Mouse (Mus musculus) left cerebral cortex, adult 2 months (tissue): ENCODE measurements around the gene Cenpv. TPM values are rescaled to one million over a fixed set of nuclear protein-coding genes. Genes with fewer than 3 reads are reported as not detected.

Experiments used
- DNase-seq, 2 experiments: peaks; one replicate each; pipeline ENCODE4 v3.0.0; 2021 to 2022; ENCODE audit warnings: low spot score in 2 of 2, mixed read lengths in 1 of 2; ENCODE audit errors: extremely low spot score in 1 of 2
- H3K27ac ChIP-seq: fragments of 200-600 bp; 2 replicates; pipeline ENCODE4 v1.8.1; 2022
- H3K4me3 ChIP-seq: fragments of 200-600 bp; 2 replicates; pipeline ENCODE4 v1.8.1; 2022
- CTCF ChIP-seq: fragments of 200-600 bp; IDR thresholded peaks from 2 replicates; pipeline ENCODE4 v1.8.1; 2022; ENCODE audit warnings: antibody characterized with exemption, mild to moderate bottlenecking, moderate library complexity
- intact Hi-C: fragments of 180-260 bp; cut with DNase I; formaldehyde crosslinking; loops from one replicate; pipeline ENCODE4 v1.15.1; 2025
- total RNA-seq, 2 experiments: library from RNA; stranded (reverse); gene quantifications; 2 replicates each; pipeline ENCODE4 v1.2.3; 2021

Gene Cenpv
- total RNA-seq, 2 experiments from 2014 or later: 34.6 to 41.0 TPM

- Histone ChIP-seq H3K27ac (peak overlapping the region; percentile 100), H3K4me3 (peak overlapping the region; percentile 75)
Measured at GRCm38 (mm10) chr11:62551226-62552119, 12.4 kb upstream of the Cenpv start.

DNA sequence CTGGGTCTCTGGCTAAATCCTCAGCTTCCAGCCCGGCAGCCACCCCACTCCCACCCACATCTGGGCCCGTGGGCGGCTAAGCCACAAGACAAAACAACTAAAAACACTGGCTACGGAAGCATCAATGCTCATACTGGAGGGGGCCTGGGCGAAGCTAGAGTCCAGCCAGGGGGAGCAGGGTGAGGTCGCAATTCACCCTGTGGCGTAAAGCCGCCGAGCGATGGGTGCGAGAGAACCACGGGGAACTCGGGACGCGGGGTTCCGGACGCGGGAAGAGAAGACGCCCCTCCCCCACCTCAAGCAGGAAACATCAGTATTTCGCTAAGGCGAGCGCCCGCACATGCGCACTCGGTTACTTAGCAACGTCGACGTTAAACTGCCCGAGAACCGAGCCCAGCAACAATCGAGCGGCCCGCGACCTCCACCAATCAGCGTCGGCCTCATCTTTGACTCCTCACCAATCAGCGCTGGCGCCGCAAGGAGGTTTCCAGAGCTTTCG, 11.7 kb upstream of the Cenpv start, which contains the start of gene Ubb:
Ubb (plus strand) TSS at position 445 of the 499 bp plus-strand sequence.
- intact Hi-C loops: loop anchor here (1.0 to 2.0 kb wide), 2 partner anchors 25 to 94 kb away; no protein-coding TSS in a partner anchor
- DNase-seq: peak; percentile 98 to 99
- Histone ChIP-seq H3K27ac (peak within 1 kb of the TSS; percentile 100), H3K4me3 (peak within 1 kb of the TSS; percentile 75)
- no peak for TF ChIP-seq CTCF

More at GRCm38 (mm10) chr11:62551226-62552119, 12.4 kb upstream of the Cenpv start:
- no peak for TF ChIP-seq CTCF
- intact Hi-C loops: loop anchor here (1.0 to 2.0 kb wide), 2 partner anchors 24 to 95 kb away; no protein-coding TSS in a partner anchor
- DNase-seq: peak; percentile 86 to 87

GRCm38 (mm10) chr11:62550227-62550685, 11.2 kb upstream of the Cenpv start:
- intact Hi-C loops: loop anchor here (2.0 kb wide), 1 partner anchor 93 kb away; no protein-coding TSS in a partner anchor
- DNase-seq: peak; percentile 29 to 38
- H3K4me3 ChIP-seq: peak overlapping the region; percentile 75
- peak overlapping the region; percentile 100 for H3K27ac ChIP-seq
- TF ChIP-seq CTCF: no peak

DNA sequence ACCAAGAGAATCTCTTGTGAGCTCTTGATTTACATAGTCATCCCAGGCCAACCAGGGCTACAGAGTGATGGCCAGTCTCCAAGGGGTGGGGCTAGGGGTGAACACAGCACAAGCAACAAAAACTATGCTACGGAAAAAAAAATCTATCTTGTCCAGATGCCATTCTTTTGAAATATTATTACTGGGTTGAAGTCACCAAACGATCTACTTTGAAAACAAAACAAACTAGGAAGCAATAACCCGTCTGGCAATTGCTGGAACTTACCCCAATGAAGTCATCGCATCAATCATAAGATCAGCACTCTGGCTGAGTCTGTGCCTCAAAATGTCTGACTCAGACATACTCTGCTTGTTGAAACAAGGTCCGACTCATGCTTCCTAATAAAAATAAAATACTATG, 10.7 kb upstream of the Cenpv start:
- TF ChIP-seq CTCF: no peak
- peak overlapping the region; percentile 100 for H3K27ac ChIP-seq
- DNase-seq: no peak
- peak overlapping the region; percentile 75 for H3K4me3 ChIP-seq
- intact Hi-C loops: loop anchor here (2.0 kb wide), 1 partner anchor 93 kb away; no protein-coding TSS in a partner anchor

DNA sequence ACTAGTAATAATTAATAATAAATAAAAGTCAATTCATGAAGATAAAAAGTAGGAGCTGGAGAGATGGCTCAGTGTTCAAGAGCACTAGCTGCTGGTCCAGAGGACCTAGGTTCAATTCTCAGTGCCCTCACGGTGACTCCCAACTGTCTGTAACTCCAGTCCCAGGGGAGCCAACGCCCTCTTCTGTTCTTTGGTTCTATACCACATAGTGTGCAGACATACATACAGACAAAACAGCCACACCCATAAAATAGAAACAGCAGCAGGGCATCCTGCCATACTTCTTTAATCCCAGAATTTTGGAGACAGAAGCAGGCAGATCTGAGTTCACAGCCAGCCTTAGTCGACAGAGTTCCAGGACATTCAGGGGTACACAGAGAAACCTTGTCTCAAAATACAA, 4.9 kb upstream of the Cenpv start:
- TF ChIP-seq CTCF: no peak
- intact Hi-C loops: no loop called here
- DNase-seq: no peak
- H3K4me3 ChIP-seq: no peak overlapping the region
- no peak overlapping the region for H3K27ac ChIP-seq

- DNase-seq: no peak
- Histone ChIP-seq H3K4me3 (no peak overlapping the region), H3K27ac (no peak overlapping the region)
- no peak for TF ChIP-seq CTCF
- intact Hi-C loops: no loop called here
Measured at GRCm38 (mm10) chr11:62541581-62541980, 2.5 kb upstream of the Cenpv start.

DNA sequence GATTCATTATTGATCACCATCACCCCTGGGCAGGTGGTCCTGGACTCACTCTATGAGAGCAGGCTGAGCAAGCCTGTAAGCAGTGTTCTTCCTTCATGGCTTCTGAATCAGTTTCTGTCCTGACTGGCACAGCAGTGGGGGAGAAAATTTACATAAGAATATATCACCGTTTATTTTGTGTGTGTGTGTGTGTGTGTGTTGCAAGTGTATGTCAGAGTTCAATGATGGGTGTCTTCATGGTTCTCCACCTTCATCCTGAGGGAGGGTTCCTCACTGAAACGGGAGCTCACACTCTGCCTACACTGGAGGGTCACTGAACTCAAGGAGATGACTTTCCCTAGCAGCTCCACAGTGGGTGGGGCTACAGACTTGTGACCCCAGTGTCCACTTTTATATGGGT, 1.9 kb upstream of the Cenpv start:
- Histone ChIP-seq H3K4me3 (no peak overlapping the region), H3K27ac (no peak overlapping the region)
- no peak for DNase-seq
- TF ChIP-seq CTCF: no peak
- intact Hi-C loops: no loop called here

DNA sequence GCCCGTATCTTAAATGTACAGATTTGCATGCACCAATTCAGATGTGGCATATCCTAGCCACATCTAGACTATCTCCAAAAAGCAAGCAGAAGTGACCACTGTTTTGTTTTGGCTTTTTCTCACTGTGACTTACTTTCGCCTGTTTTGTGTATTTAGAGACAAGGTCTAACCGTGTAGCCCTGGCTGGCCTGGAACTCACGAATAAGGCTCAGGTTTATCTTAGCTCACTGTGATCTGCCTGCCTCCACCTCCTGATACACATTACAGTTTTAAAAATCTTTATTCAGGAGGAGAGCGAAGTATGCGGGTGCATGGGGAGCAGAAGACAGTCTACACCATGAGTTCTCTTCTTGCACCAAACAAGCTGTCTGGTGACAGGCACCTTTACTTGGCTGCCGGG, 1.1 kb upstream of the Cenpv start:
- no peak overlapping the region for H3K27ac ChIP-seq
- intact Hi-C loops: no loop called here
- TF ChIP-seq CTCF: no peak
- no peak overlapping the region for H3K4me3 ChIP-seq
- DNase-seq: no peak

GRCm38 (mm10) chr11:62538321-62539088, 556 bp downstream of the Cenpv start:
- peak overlapping the region; percentile 77 for H3K4me3 ChIP-seq
- intact Hi-C loops: loop anchor here (1.0 to 5.0 kb wide), 2 partner anchors 38 to 81 kb away; partner anchors contain the start of genes Ncor1 and Pigl
- no peak; the same call in 1 of the 2 replicates for TF ChIP-seq CTCF
- H3K27ac ChIP-seq: peak overlapping the region; percentile 90
- DNase-seq: peak; percentile 55 to 58

- H3K27ac ChIP-seq: no peak overlapping the region
- intact Hi-C loops: loop anchor here (5.0 kb wide), 1 partner anchor 80 kb away; the partner anchor contains the start of genes Ncor1 and Pigl
- DNase-seq: no peak
- peak overlapping the region; percentile 77 for H3K4me3 ChIP-seq
- no peak for TF ChIP-seq CTCF
Measured at GRCm38 (mm10) chr11:62537590-62537989, 1.5 kb downstream of the Cenpv start.

GRCm38 (mm10) chr11:62537089-62537488, 2.0 kb downstream of the Cenpv start:
- intact Hi-C loops: loop anchor here (5.0 kb wide), 1 partner anchor 80 kb away; the partner anchor contains the start of genes Ncor1 and Pigl
- TF ChIP-seq CTCF: no peak
- no peak overlapping the region; the same call in 1 of the 2 replicates for H3K4me3 ChIP-seq

More at GRCm38 (mm10) chr11:62537089-62537488, 2.0 kb downstream of the Cenpv start:
- no peak for DNase-seq
- no peak overlapping the region for H3K27ac ChIP-seq
